Mouse (Mus musculus): ENCODE measurements around the gene Rpap2.

DNA sequence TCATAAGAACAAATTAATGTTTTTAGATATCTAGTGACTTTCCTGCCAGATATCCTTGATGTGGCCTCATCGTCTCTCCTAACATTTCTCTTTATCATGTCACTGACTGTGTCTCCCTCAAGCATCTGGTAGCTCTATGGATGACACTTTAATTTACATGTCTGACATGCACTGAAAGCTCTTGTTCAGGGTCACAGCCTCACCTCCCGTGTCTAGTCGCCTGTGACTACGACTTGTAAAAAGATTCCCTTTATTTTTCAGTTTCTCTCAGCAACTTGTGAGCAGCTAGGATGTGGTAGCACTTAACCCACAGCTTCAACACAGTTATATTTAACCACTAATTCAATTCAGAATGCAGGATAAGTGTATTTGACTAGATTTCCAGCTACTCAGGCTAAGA, 50.4 kb downstream of the Rpap2 start:
- TF ChIP-seq CTCF (IDR thresholded peaks at IDR 0.05; ENCODE audit: insufficient read depth, low read depth, low read length) (no peak), POLR2A (IDR thresholded peaks at IDR 0.05; ENCODE audit: insufficient read depth, low read depth, low read length) (no peak)
